Mouse (Mus musculus): ENCODE data around the gene Lims1. TPM values are rescaled to one million over a fixed set of nuclear protein-coding genes. Genes with fewer than 3 reads are reported as not detected.

Gene Lims1
- polyA plus RNA-seq, 1 experiment from 2014 or later: 61.0 TPM

DNA sequence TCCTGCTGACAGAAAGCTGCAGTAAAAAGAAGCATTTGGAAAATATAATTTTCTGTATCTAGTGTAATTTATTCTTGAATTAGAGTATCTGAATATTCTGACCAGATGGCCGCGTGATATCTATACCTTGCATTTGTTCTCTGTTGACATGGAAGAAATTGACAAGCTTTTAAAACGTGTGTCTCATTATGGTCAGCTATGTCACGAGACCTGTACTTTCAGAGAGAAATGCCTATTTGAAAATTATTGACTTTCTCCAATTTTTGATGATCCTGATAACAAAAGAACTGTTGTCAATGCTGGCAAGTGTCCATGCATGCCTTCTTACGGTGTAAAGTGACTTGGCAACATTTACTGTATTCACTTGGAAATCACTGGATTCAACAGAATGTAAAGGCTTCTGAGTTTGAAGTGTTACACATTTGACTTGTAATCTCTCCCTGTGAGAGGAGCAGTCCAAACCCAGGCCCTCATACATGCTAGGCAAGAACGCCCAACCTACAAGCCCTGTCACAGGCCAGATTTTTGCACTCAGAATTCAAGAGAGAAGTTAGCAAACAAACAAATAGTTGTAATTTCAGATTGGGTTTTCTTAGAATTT lies 49.3 kb downstream of the Lims1 start:
- Histone ChIP-seq H3K36me3 (ENCODE audit: control insufficient read depth, insufficient read depth, low read length) (no peaks in the 10 kb centered on the region), H3K9me3 (ENCODE audit: control insufficient read depth, low read length) (no peaks in the 10 kb centered on the region), H3K27ac (ENCODE audit: low read depth, low read length) (no peak overlapping the region), H3K4me1 (ENCODE audit: control insufficient read depth, insufficient read depth, low read depth, low read length) (peaks cover 3% of the 10 kb centered on the region; the same call in 1 of the 2 replicates), H3K4me3 (ENCODE audit: low read length) (no peak overlapping the region), H3K27me3 (replicated peaks; ENCODE audit: control insufficient read depth, insufficient read depth, low read length) (no peaks in the 10 kb centered on the region), H3K9ac (ENCODE audit: low read depth, low read length) (no peak overlapping the region), H3K4me2 (ENCODE audit: low read length) (no peak overlapping the region)
- ATAC-seq: no peak
- 58% methylated on average over 6 of the region's 6 CpGs for WGBS

DNA sequence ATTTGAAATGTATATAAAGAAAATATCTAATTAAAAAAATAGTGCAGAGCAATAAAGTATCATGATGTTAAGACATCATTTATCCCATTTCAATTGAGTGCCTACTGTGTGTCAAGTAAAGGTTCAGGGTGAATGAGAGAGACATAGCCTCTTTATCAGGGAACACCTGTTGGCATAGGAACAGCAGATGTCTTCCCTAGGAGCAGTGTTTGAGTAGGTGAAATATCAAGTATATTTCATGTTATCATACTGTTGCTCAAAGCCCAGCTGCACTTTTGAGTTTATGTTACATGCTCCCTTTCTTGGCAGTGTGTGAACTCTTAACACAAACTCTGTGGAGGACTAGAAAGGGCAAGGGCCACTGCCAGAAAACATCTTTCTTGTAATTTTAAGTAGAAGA lies 50.6 kb downstream of the Lims1 start:
- no peak overlapping the region for H3K4me2 ChIP-seq (ENCODE audit: low read length)
- no peak overlapping the region for H3K27ac ChIP-seq (ENCODE audit: low read depth, low read length)
- peaks cover 3% of the 10 kb centered on the region; the same call in 1 of the 2 replicates for H3K4me1 ChIP-seq (ENCODE audit: control insufficient read depth, insufficient read depth, low read depth, low read length)
- H3K9me3 ChIP-seq (ENCODE audit: control insufficient read depth, low read length): no peaks in the 10 kb centered on the region
- H3K36me3 ChIP-seq (ENCODE audit: control insufficient read depth, insufficient read depth, low read length): no peaks in the 10 kb centered on the region
- no peak overlapping the region for H3K9ac ChIP-seq (ENCODE audit: low read depth, low read length)
- no peak overlapping the region for H3K4me3 ChIP-seq (ENCODE audit: low read length)
- H3K27me3 ChIP-seq (replicated peaks; ENCODE audit: control insufficient read depth, insufficient read depth, low read length): no peaks in the 10 kb centered on the region
- ATAC-seq: no peak

DNA sequence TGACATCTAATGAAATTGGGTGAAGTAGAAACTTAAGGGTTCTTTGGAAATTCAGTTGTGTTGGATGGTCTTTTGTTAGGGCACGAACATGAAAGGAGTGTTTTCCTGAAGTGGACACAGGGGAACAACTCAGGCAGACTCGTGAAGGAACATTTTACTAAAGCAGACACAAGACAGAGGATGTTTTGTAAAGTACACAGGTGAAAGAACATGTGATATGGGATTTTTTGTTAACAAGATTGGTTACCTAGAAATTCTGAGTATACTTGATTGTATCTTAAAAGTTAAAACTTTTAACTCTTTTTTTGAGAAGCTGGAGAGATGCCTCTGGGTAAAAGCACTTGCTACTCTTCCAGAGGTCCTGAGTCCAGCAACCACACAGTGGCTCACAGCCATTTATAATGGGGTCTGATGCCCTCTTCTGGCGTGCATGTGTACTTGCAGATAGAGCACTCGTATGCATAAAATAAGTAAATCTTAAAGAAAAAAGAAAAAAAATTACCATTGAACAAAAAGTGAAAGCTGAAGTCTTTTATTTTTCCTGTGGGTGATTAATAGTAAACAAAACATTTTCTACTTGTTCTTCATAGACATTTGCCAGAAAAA lies 54.4 kb downstream of the Lims1 start:
- no peaks in the 10 kb centered on the region for H3K36me3 ChIP-seq (ENCODE audit: control insufficient read depth, insufficient read depth, low read length)
- WGBS: 31% methylated on average over 4 of the region's 4 CpGs
- ATAC-seq: no peak

DNA sequence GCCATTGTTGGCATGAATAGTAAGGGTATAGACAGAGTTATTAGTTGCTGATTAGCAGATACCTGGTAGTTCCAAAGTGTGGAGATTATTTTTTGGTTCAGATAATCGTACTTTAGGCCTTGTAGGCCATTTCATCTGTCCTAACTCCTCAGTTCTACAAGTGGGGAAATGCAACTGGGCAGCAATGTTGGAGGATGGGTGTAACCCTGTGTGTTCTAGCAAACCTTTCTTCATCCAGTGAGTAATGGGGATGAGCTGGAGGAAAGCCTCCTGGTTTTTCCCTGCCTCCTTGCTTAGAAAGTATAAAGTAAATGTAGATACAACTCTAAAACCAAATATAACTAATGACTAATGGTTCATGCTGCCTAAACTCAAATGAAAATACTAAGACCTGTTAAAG lies 55.1 kb downstream of the Lims1 start:
- Histone ChIP-seq H3K9me3 (ENCODE audit: control insufficient read depth, low read length) (no peaks in the 10 kb centered on the region), H3K9ac (ENCODE audit: low read depth, low read length) (no peak overlapping the region), H3K4me1 (ENCODE audit: control insufficient read depth, insufficient read depth, low read depth, low read length) (peaks cover 13% of the 10 kb centered on the region), H3K36me3 (ENCODE audit: control insufficient read depth, insufficient read depth, low read length) (no peaks in the 10 kb centered on the region), H3K27me3 (replicated peaks; ENCODE audit: control insufficient read depth, insufficient read depth, low read length) (no peaks in the 10 kb centered on the region), H3K4me2 (ENCODE audit: low read length) (no peak overlapping the region), H3K4me3 (ENCODE audit: low read length) (no peak overlapping the region), H3K27ac (ENCODE audit: low read depth, low read length) (no peak overlapping the region)
- 63% methylated on average over 1 of the region's 1 CpGs for WGBS
- ATAC-seq: no peak

More for the DNA sequence above, 54.4 kb downstream of the Lims1 start:
- no peak overlapping the region for H3K4me2 ChIP-seq (ENCODE audit: low read length)
- H3K27me3 ChIP-seq (replicated peaks; ENCODE audit: control insufficient read depth, insufficient read depth, low read length): no peaks in the 10 kb centered on the region
- peaks cover 6% of the 10 kb centered on the region for H3K4me1 ChIP-seq (ENCODE audit: control insufficient read depth, insufficient read depth, low read depth, low read length)
- no peaks in the 10 kb centered on the region for H3K9me3 ChIP-seq (ENCODE audit: control insufficient read depth, low read length)
- H3K27ac ChIP-seq (ENCODE audit: low read depth, low read length): no peak overlapping the region
- H3K9ac ChIP-seq (ENCODE audit: low read depth, low read length): no peak overlapping the region
- no peak overlapping the region for H3K4me3 ChIP-seq (ENCODE audit: low read length)

- Histone ChIP-seq H3K9me3 (ENCODE audit: control insufficient read depth, low read length) (no peaks in the 10 kb centered on the region), H3K27ac (ENCODE audit: low read depth, low read length) (no peak overlapping the region), H3K9ac (ENCODE audit: low read depth, low read length) (no peak overlapping the region), H3K4me3 (ENCODE audit: low read length) (no peak overlapping the region), H3K27me3 (replicated peaks; ENCODE audit: control insufficient read depth, insufficient read depth, low read length) (no peaks in the 10 kb centered on the region), H3K36me3 (ENCODE audit: control insufficient read depth, insufficient read depth, low read length) (no peaks in the 10 kb centered on the region), H3K4me2 (ENCODE audit: low read length) (no peak overlapping the region), H3K4me1 (ENCODE audit: control insufficient read depth, insufficient read depth, low read depth, low read length) (peaks cover 20% of the 10 kb centered on the region)
- 100% methylated on average over 1 of the region's 1 CpGs for WGBS
- ATAC-seq: no peak
Observed at GRCm38 (mm10) chr10:58379699-58380098, 56.4 kb downstream of the Lims1 start.

DNA sequence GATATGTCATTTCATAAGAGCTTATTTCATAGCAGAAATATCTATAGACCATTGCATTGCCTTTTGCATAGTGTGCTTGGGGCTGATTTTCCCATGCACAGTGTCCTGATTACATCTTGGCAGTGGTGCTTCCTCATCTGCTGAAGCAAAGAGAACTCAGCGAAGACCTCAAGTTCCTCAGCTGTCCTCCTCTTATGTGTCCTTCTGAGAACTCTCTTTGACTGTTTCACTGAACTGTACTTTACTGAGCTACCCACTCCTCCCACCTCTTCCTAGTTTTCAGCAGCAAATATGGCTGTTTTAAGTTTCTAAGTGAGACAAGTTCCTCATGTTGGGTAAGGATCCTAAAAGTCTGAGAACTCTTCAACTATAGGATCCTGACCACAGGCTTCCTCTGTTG lies 58.6 kb downstream of the Lims1 start:
- no peaks in the 10 kb centered on the region for H3K9me3 ChIP-seq (ENCODE audit: control insufficient read depth, low read length)
- no peaks in the 10 kb centered on the region for H3K27me3 ChIP-seq (replicated peaks; ENCODE audit: control insufficient read depth, insufficient read depth, low read length)
- no peak for ATAC-seq
- H3K27ac ChIP-seq (ENCODE audit: low read depth, low read length): no peak overlapping the region; the same call in 1 of the 2 replicates
- H3K4me3 ChIP-seq (ENCODE audit: low read length): no peak overlapping the region
- no peaks in the 10 kb centered on the region for H3K36me3 ChIP-seq (ENCODE audit: control insufficient read depth, insufficient read depth, low read length)
- WGBS: 83% methylated on average over 1 of the region's 1 CpGs
- H3K9ac ChIP-seq (ENCODE audit: low read depth, low read length): no peak overlapping the region
- H3K4me2 ChIP-seq (ENCODE audit: low read length): no peak overlapping the region
- peaks cover 21% of the 10 kb centered on the region for H3K4me1 ChIP-seq (ENCODE audit: control insufficient read depth, insufficient read depth, low read depth, low read length)

- Histone ChIP-seq H3K9me3 (ENCODE audit: control insufficient read depth, low read length) (no peaks in the 10 kb centered on the region), H3K9ac (ENCODE audit: low read depth, low read length) (peak overlapping the region; percentile 30; the same call in 1 of the 2 replicates), H3K27me3 (replicated peaks; ENCODE audit: control insufficient read depth, insufficient read depth, low read length) (no peaks in the 10 kb centered on the region), H3K36me3 (ENCODE audit: control insufficient read depth, insufficient read depth, low read length) (no peaks in the 10 kb centered on the region), H3K4me3 (ENCODE audit: low read length) (no peak overlapping the region), H3K27ac (ENCODE audit: low read depth, low read length) (peak overlapping the region; percentile 14), H3K4me2 (ENCODE audit: low read length) (no peak overlapping the region), H3K4me1 (ENCODE audit: control insufficient read depth, insufficient read depth, low read depth, low read length) (peaks cover 21% of the 10 kb centered on the region)
- 9% methylated on average over 3 of the region's 3 CpGs for WGBS
- ATAC-seq: peak; percentile 53; the same call in 1 of the 2 replicates
Observed at GRCm38 (mm10) chr10:58382621-58383101, 59.4 kb downstream of the Lims1 start.

- peak; percentile 81 for ATAC-seq
- Histone ChIP-seq H3K27me3 (replicated peaks; ENCODE audit: control insufficient read depth, insufficient read depth, low read length) (no peaks in the 10 kb centered on the region), H3K9ac (ENCODE audit: low read depth, low read length) (no peak overlapping the region), H3K36me3 (ENCODE audit: control insufficient read depth, insufficient read depth, low read length) (no peaks in the 10 kb centered on the region), H3K4me3 (ENCODE audit: low read length) (no peak overlapping the region), H3K9me3 (ENCODE audit: control insufficient read depth, low read length) (no peaks in the 10 kb centered on the region), H3K4me1 (ENCODE audit: control insufficient read depth, insufficient read depth, low read depth, low read length) (peaks cover 21% of the 10 kb centered on the region), H3K4me2 (ENCODE audit: low read length) (no peak overlapping the region), H3K27ac (ENCODE audit: low read depth, low read length) (peak overlapping the region; percentile 9; the same call in 1 of the 2 replicates)
- 19% methylated on average over 3 of the region's 3 CpGs for WGBS
Observed at GRCm38 (mm10) chr10:58383282-58383681, 60.0 kb downstream of the Lims1 start.

- H3K27me3 ChIP-seq (replicated peaks; ENCODE audit: control insufficient read depth, insufficient read depth, low read length): no peaks in the 10 kb centered on the region
- no peak overlapping the region for H3K9ac ChIP-seq (ENCODE audit: low read depth, low read length)
- no peak overlapping the region for H3K4me2 ChIP-seq (ENCODE audit: low read length)
- no peaks in the 10 kb centered on the region for H3K9me3 ChIP-seq (ENCODE audit: control insufficient read depth, low read length)
- H3K4me3 ChIP-seq (ENCODE audit: low read length): no peak overlapping the region
- H3K4me1 ChIP-seq (ENCODE audit: control insufficient read depth, insufficient read depth, low read depth, low read length): peaks cover 21% of the 10 kb centered on the region
- no peak overlapping the region for H3K27ac ChIP-seq (ENCODE audit: low read depth, low read length)
- ATAC-seq: no peak
- 50% methylated on average over 2 of the region's 2 CpGs for WGBS
- H3K36me3 ChIP-seq (ENCODE audit: control insufficient read depth, insufficient read depth, low read length): no peaks in the 10 kb centered on the region
Observed at GRCm38 (mm10) chr10:58383761-58384160, 60.5 kb downstream of the Lims1 start.
